Mouse (Mus musculus) embryonic facial prominence, embryonic 15.5 days (tissue): Measurements from ENCODE around the gene Zfp423. TPM values are rescaled to one million over a fixed set of nuclear protein-coding genes. Genes with fewer than 3 reads are reported as not detected.

Experiments
- ATAC-seq: fragments of 200-750 bp; cut with Nextera tagmentation; 2 replicates; pipeline ENCODE4 v1.8.0; 2017; ENCODE audit warnings: low read depth, moderate TSS enrichment; ENCODE audit not compliant: insufficient number of reproducible peaks, low FRiP score, low TSS enrichment
- H3K27ac ChIP-seq: fragments of 300-500 bp; sonication (generic); replicated peaks from 2 replicates; pipeline ENCODE4 v1.5.1; 2015; ENCODE audit warnings: mild to moderate bottlenecking, inconsistent platforms
- H3K27me3 ChIP-seq: fragments of 300-500 bp; sonication (generic); 2 replicates; pipeline ENCODE4 v1.6.1; 2015; ENCODE audit warnings: inconsistent platforms
- H3K36me3 ChIP-seq: fragments of 300-500 bp; sonication (generic); 2 replicates; pipeline ENCODE4 v1.6.1; 2015; ENCODE audit warnings: mild to moderate bottlenecking, inconsistent platforms
- H3K4me1 ChIP-seq: fragments of 300-500 bp; sonication (generic); 2 replicates; pipeline ENCODE4 v1.6.1; 2015; ENCODE audit warnings: inconsistent platforms
- H3K4me2 ChIP-seq: fragments of 300-500 bp; sonication (generic); replicated peaks from 2 replicates; pipeline ENCODE4 v1.6.1; 2015; ENCODE audit warnings: mild to moderate bottlenecking, inconsistent platforms
- H3K4me3 ChIP-seq: fragments of 300-500 bp; sonication (generic); replicated peaks from 2 replicates; pipeline ENCODE4 v1.5.1; 2015; ENCODE audit warnings: mild to moderate bottlenecking, inconsistent platforms
- H3K9ac ChIP-seq: fragments of 300-500 bp; sonication (generic); 2 replicates; pipeline ENCODE4 v1.6.1; 2015; ENCODE audit warnings: inconsistent platforms
- H3K9me3 ChIP-seq: fragments of 300-500 bp; sonication (generic); replicated peaks from 2 replicates; pipeline ENCODE4 v1.6.1; 2016; ENCODE audit warnings: inconsistent platforms
- WGBS: fragments of 180-500 bp; shearing (Covaris S2); methylation state at CpG from one replicate; pipeline ENCODE4 v1.1.7; 2015; 5-methylcytosine and 5-hydroxymethylcytosine counted together
- polyA plus RNA-seq: library from polyadenylated mRNA; unstranded; fragments of >200 nt; fragmentation: Nextera tagmentation; extraction: Ambion mirVana; gene quantifications from 2 replicates; pipeline ENCODE4 v1.2.1, GENCODE M21; 2015

Gene Zfp423
- polyA plus RNA-seq, 1 experiment from 2014 or later, result 20.5 TPM

GRCm38 (mm10) chr8:87803437-87803836, 156.0 kb downstream of the Zfp423 start:
- H3K9me3 ChIP-seq, result no peaks in the 10 kb centered on the region
- ATAC-seq, result no peak
- no peaks in the 10 kb centered on the region for H3K27me3 ChIP-seq
- H3K4me1 ChIP-seq, result peaks cover 50% of the 10 kb centered on the region
- peak overlapping the region; percentile 89 for H3K27ac ChIP-seq
- H3K9ac ChIP-seq, result 0 out of 2 replicates have a peak overlapping the region, but pooled peaks have one; percentile 18
- peak overlapping the region; percentile 43 for H3K4me2 ChIP-seq
- H3K4me3 ChIP-seq, result peak overlapping the region; percentile 26
- 64% methylated on average over 10 of the region's 10 CpGs for WGBS
- H3K36me3 ChIP-seq, result no peaks in the 10 kb centered on the region

GRCm38 (mm10) chr8:87802571-87802970, 156.8 kb downstream of the Zfp423 start:
- no peak for ATAC-seq
- Histone ChIP-seq H3K9me3 (no peaks in the 10 kb centered on the region), H3K36me3 (no peaks in the 10 kb centered on the region), H3K9ac (no peak overlapping the region), H3K27ac (no peak overlapping the region), H3K27me3 (no peaks in the 10 kb centered on the region), H3K4me1 (peaks cover 50% of the 10 kb centered on the region), H3K4me2 (peak overlapping the region; percentile 43; the same call in 1 of the 2 replicates), H3K4me3 (no peak overlapping the region)
- 51% methylated on average over 3 of the region's 3 CpGs for WGBS

GRCm38 (mm10) chr8:87800121-87800520, 159.3 kb downstream of the Zfp423 start:
- Histone ChIP-seq H3K4me3 (no peak overlapping the region), H3K36me3 (no peaks in the 10 kb centered on the region), H3K27me3 (no peaks in the 10 kb centered on the region), H3K4me2 (no peak overlapping the region), H3K27ac (peak overlapping the region; percentile 48; the same call in 1 of the 2 replicates), H3K4me1 (peaks cover 36% of the 10 kb centered on the region), H3K9me3 (no peaks in the 10 kb centered on the region), H3K9ac (no peak overlapping the region)
- ATAC-seq, result no peak
- 49% methylated on average over 11 of the region's 11 CpGs for WGBS

- 74% methylated on average over 7 of the region's 7 CpGs for WGBS
Observed at GRCm38 (mm10) chr8:87796234-87796633, 163.2 kb downstream of the Zfp423 start.

GRCm38 (mm10) chr8:87794639-87795038, 164.8 kb downstream of the Zfp423 start:
- no peak overlapping the region for H3K9ac ChIP-seq
- no peak overlapping the region for H3K4me2 ChIP-seq

More at GRCm38 (mm10) chr8:87796234-87796633, 163.2 kb downstream of the Zfp423 start:
- Histone ChIP-seq H3K36me3 (no peaks in the 10 kb centered on the region), H3K4me2 (no peak overlapping the region), H3K9me3 (no peaks in the 10 kb centered on the region), H3K9ac (no peak overlapping the region), H3K4me1 (peaks cover 18% of the 10 kb centered on the region), H3K4me3 (no peak overlapping the region), H3K27ac (no peak overlapping the region), H3K27me3 (no peaks in the 10 kb centered on the region)
- ATAC-seq, result no peak

GRCm38 (mm10) chr8:87791103-87791502, 168.3 kb downstream of the Zfp423 start:
- H3K4me2 ChIP-seq, result no peak overlapping the region
- ATAC-seq, result no peak
- no peaks in the 10 kb centered on the region for H3K9me3 ChIP-seq
- whole genome bisulfite sequencing, result 82% methylated on average over 6 of the region's 6 CpGs
- no peaks in the 10 kb centered on the region for H3K27me3 ChIP-seq
- H3K36me3 ChIP-seq, result no peaks in the 10 kb centered on the region
- no peak overlapping the region for H3K4me3 ChIP-seq
- H3K9ac ChIP-seq, result no peak overlapping the region
- H3K27ac ChIP-seq, result no peak overlapping the region
- peaks cover 17% of the 10 kb centered on the region; the same call in 1 of the 2 replicates for H3K4me1 ChIP-seq

More at GRCm38 (mm10) chr8:87794639-87795038, 164.8 kb downstream of the Zfp423 start:
- Histone ChIP-seq H3K27ac (peak overlapping the region; percentile 52; the same call in 1 of the 2 replicates), H3K4me1 (peaks cover 8% of the 10 kb centered on the region; the same call in 1 of the 2 replicates), H3K27me3 (no peaks in the 10 kb centered on the region), H3K9me3 (no peaks in the 10 kb centered on the region), H3K36me3 (no peaks in the 10 kb centered on the region), H3K4me3 (no peak overlapping the region)
- ATAC-seq, result no peak
- WGBS, result 40% methylated on average over 10 of the region's 10 CpGs

- Histone ChIP-seq H3K4me1 (peaks cover 36% of the 10 kb centered on the region), H3K27me3 (no peaks in the 10 kb centered on the region), H3K36me3 (peaks cover 31% of the 10 kb centered on the region), H3K9ac (no peak overlapping the region), H3K4me3 (no peak overlapping the region), H3K9me3 (no peaks in the 10 kb centered on the region), H3K4me2 (0 out of 2 replicates have a peak overlapping the region, but pooled peaks have one; percentile 27), H3K27ac (no peak overlapping the region; the same call in none of the 2 replicates)
- ATAC-seq, result no peak
- WGBS, result 59% methylated on average over 13 of the region's 13 CpGs
Observed at GRCm38 (mm10) chr8:87784641-87785439, 174.6 kb downstream of the Zfp423 start.

GRCm38 (mm10) chr8:87784227-87784626, 175.2 kb downstream of the Zfp423 start:
- H3K4me3 ChIP-seq, result no peak overlapping the region
- 24% methylated on average over 13 of the region's 13 CpGs for WGBS
- no peaks in the 10 kb centered on the region for H3K27me3 ChIP-seq
- peaks cover 38% of the 10 kb centered on the region for H3K36me3 ChIP-seq
- peak overlapping the region; percentile 58 for H3K27ac ChIP-seq
- H3K9me3 ChIP-seq, result no peaks in the 10 kb centered on the region
- H3K4me2 ChIP-seq, result peak overlapping the region; percentile 27
- H3K4me1 ChIP-seq, result peaks cover 36% of the 10 kb centered on the region
- ATAC-seq, result no peak
- no peak overlapping the region for H3K9ac ChIP-seq

- H3K27me3 ChIP-seq, result no peaks in the 10 kb centered on the region
- H3K36me3 ChIP-seq, result peaks cover 44% of the 10 kb centered on the region
- peaks cover 36% of the 10 kb centered on the region for H3K4me1 ChIP-seq
- no peak overlapping the region for H3K4me2 ChIP-seq
- no peak for ATAC-seq
- H3K9ac ChIP-seq, result no peak overlapping the region
- no peak overlapping the region for H3K4me3 ChIP-seq
- 70% methylated on average over 15 of the region's 15 CpGs for WGBS
- no peaks in the 10 kb centered on the region for H3K9me3 ChIP-seq
- H3K27ac ChIP-seq, result no peak overlapping the region
Observed at GRCm38 (mm10) chr8:87783198-87783597, 176.2 kb downstream of the Zfp423 start.

- Histone ChIP-seq H3K4me2 (no peak overlapping the region), H3K9ac (no peak overlapping the region), H3K27me3 (no peaks in the 10 kb centered on the region), H3K9me3 (no peaks in the 10 kb centered on the region), H3K4me1 (peaks cover 8% of the 10 kb centered on the region), H3K36me3 (peaks cover 52% of the 10 kb centered on the region), H3K27ac (no peak overlapping the region), H3K4me3 (no peak overlapping the region)
- ATAC-seq, result no peak
- 46% methylated on average over 8 of the region's 8 CpGs for WGBS
Observed at GRCm38 (mm10) chr8:87777586-87777985, 181.8 kb downstream of the Zfp423 start.

- Histone ChIP-seq H3K27ac (no peak overlapping the region), H3K36me3 (peaks cover 44% of the 10 kb centered on the region)
- no peak for ATAC-seq
Observed at GRCm38 (mm10) chr8:87775889-87776288, 183.5 kb downstream of the Zfp423 start.

More at GRCm38 (mm10) chr8:87775889-87776288, 183.5 kb downstream of the Zfp423 start:
- Histone ChIP-seq H3K4me3 (no peak overlapping the region), H3K27me3 (no peaks in the 10 kb centered on the region), H3K4me1 (peaks cover 8% of the 10 kb centered on the region), H3K4me2 (no peak overlapping the region), H3K9me3 (no peaks in the 10 kb centered on the region), H3K9ac (no peak overlapping the region)
- 88% methylated on average over 3 of the region's 3 CpGs for WGBS
